Mouse (Mus musculus) cerebral cortex, adult 2 months (tissue): ENCODE data around the gene Gng4.

Source experiments
- WGBS: fragments of 180-500 bp; shearing (Covaris S2); methylation state at CpG from one replicate; pipeline ENCODE4 v1.1.7; 2018; 5-methylcytosine and 5-hydroxymethylcytosine counted together

Gene Gng4

DNA sequence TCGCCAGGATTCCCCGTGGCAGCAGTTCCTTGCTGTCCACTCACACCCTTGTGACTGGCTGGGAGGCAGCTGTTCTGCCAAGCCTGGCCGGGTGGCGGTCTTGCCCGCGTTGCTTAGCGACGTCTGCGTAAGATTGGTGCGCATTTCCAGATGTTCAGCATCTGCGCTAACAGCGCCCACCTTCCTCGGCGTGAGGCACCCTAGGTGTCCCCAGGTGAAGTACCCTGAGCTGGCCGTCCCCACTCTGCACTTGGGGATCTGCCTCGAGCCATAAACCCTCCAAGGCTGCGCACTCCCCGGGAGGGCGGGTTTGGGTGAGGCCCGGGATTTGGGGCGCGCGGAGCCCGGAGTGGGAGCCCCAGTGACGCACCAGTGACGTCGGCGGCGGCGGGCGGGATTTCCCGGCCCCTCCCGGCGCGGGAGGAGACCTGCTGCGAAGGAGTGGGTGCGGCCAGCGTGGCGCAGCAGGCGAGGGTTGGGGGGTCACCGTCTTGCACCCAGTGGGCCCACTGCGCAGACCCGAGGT, at the start of gene Gng4:
TSS of gene Gng4 (plus strand) at position 166 of the 526 bp plus-strand sequence.
- under 1% methylated on average over 43 of the region's 43 CpGs for WGBS

DNA sequence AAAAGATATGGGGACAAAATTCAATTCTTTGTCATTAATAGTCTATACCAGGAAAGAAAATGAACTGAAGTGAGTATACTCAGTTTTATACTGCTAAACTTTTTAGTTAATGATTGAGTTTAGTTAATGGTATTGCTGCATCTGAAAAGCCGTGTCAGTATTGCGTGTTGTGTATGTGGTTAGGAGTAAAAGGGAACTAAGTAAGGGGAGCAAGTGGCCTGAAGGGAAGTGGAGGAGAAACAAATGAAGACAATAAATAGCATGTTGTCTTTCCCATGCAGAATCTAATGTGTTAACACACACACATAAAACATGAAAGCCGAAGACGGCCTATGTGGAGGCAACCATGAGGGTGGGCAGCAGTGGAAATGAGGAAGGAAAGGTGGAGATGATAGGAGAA, 44.6 kb upstream of the Gng4 start:
- 92% methylated on average over 4 of the region's 4 CpGs for WGBS

DNA sequence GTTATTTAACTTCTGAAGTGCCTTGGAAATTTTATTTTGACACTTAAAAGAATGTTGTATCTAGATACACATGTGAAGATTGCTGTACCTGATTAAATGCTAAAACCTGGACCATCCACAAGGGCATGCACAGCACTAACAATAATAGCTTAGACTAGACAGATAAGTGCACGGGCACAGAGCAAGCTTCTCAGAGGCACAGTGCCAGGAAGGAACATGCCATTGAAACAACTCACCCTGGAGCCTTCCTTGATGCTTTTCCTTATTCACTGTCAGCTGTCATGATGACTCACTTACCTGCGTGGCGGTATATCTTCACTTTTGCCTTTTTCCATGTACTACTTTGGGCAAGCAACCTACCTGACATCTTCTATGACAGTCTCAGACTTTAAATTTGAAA, 37.9 kb upstream of the Gng4 start:
- 82% methylated on average over 3 of the region's 3 CpGs for whole genome bisulfite sequencing

DNA sequence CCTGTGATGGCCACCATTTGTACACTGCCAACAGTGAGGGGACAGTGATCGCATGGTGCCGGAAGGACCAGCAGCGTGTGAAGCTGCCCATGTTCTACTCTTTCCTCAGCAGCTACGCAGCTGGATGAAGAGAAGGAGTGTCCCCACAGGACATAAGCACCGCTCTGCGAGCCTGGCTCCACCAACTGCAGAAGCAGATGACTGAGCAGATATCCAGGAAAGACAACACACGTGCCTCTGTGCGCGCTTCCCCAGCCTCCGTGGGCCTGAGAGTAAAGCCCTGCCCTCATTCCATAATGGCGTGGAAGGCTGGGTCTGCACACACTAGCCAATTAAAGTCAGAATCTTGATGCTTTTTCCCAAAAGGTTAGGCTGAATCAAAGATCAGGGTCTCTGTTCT, 6.8 kb upstream of the Gng4 start:
- 87% methylated on average over 11 of the region's 11 CpGs for WGBS

DNA sequence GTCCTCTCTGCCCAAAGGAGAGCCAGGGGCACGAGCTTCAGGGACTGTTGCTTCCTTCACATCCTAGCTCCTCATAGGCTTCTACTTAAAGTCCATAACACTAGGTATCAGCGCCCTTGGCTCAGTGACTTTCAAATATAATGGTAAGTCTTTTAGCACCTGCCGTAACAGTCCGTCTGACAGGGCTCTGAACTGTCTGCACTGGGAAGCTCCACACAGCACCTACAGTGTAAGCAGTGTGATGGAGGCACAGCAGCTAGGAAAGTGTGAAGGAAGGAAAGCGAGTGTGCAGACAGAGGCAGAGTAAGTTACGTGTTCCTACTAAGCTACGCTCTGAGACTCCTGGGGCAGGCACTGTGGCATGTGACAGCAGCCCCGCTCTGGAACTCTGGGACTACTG, 6.2 kb upstream of the Gng4 start:
- 86% methylated on average over 8 of the region's 8 CpGs for WGBS

DNA sequence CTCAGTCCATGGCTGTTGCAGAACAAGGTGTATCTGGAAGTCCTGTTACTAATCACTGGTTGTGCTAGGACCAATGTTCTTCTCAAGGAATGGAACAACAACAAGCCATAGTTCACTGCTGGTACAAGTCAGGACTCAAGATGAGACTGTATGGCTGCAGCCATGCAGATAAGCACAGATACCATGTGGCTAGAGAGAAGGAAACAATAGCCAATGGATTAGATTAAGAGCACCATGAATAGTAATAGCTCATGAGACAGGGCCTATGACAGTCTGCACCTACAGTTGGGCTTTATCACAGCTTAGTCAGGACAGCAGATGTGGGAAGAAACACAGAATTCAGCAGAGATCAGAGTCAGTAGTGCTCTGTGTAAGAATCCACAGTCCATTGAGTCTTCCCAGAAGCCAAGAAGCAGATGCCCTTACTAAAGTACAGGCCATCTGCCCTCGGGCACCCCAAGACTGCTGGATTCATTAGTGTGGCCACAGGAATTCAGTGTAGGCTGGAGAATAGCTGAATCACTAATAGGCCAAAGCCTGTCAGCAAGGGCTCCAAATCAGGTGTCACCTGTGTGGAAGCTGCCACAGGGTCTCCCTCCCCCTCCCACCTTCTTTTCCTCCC, 4.9 kb upstream of the Gng4 start:
- WGBS = 83% methylated on average over 1 of the region's 1 CpGs

DNA sequence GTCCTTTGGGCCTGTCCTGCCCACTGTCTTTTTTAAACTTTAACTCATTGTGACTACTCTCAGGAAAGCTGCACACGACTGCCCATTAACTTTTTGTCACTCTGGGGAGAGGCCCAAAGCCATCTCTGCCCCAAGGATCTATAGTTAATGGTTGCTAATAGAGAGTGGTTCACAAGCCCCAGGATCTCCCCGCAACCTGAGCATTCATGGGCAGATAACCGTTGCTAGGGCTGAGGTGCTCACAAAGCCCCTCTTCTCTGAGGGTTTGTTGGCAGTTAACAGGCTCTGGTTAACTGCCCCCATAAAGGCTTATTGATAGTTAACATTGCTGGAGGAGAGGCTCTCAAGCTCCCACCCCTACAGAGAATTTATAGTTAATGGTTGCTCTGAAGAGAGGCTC, 3.6 kb upstream of the Gng4 start:
- 86% methylated on average over 3 of the region's 3 CpGs for WGBS

DNA sequence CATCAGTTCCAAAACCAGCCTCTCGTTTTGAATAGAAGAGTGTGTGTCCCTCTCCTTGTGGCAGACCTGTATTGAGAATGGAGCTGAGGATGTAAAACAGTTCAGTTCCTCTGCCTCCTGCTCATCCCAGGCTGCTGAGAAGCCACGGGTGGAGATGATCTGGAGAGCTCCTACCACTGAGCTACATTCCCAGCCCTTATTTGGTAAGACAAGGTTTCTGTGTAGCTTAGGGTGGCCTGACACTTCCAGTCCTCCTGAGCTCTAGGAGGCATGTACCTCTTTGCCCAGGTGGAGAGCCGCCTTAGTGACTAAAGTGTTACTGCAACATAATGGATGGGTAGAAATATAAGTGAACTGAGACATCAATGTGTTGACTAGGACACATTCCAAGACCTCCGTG, 2.8 kb upstream of the Gng4 start:
- 60% methylated on average over 4 of the region's 4 CpGs for WGBS

DNA sequence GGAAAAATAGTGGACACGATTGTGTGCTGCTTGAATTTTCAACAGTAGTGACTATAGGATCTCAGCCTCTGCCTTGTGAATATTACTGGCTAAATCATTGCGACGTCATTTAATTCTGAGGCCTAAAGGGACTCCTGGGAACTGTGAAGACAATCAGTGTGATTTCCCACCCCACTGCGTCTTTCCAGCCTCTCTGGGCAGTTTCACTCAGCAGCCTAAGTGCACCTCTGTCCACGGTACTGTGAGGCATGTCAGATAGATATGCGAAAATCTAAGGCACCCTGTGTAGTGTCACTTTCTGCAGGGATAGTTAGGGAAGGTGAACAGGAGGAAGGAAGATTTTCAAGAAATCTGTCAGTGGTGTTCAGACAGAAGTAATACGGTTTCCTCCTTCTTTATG, 563 bp upstream of the Gng4 start:
- WGBS = 54% methylated on average over 7 of the region's 7 CpGs

DNA sequence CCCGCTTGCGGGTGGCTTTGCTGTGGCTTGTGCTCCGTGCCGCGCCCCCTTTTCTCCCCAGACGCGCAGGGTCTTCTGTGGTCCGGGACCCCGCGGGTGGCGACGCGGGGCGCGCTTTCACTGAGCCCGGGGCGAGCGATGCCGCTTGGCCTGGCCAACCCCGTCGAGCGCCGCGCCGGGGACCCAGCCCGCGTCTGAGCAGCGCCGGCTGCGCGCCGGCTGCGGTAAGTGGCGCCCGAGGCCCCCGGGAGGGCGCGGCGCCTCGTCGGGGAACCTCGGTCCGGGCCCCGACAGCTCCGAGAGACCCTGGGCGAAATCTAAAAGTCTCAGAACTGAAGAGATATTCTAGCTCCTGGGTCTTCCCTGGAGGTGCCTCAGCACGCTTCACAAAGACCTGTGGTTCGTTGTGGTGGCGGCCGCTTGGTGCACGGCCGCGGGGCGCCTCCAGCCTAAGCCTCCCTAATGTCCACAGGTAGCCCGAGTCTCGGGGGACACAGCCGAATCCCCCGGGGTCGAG, 619 bp downstream of the Gng4 start:
- WGBS = 1% methylated on average over 59 of the region's 59 CpGs

DNA sequence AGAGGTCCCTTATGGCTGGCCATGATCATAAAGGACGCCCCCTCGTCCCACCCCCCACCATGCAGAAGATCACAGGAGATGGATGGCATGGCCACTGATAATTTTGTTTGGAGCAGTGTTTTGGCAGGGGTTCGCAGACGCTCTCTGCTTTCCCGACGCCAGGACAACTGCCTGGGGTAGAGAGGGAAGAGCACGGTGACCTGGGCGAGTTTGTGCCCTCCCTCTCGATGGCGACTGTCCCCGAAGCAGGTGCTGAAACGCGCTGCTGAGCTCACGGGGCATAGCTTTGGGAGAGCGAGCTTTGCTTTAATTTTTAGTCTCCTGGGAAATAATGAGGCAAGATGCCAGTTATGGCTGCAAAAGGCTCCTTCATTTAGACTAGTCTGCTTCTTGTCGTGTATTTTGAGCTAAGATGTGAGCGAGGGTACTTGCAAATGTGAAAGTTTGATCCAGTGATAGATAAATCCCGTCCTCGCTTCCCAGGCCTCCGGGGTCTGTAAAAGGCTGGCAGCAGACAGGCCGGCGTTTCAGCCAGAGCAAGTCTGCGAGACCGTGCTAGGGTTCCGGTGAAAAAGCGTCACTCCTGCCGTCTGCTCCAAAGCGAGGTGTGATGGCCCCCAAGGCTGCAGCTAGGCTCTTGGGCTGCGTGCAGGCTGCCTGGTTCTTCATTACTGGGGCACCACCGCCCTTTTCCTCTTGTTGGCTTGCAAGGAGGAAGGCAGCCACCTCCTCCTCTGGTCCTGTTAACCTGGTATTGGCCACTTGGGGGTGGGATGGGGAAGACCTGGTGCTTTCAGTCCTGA, 1.3 kb downstream of the Gng4 start:
- 5% methylated on average over 30 of the region's 30 CpGs for WGBS

DNA sequence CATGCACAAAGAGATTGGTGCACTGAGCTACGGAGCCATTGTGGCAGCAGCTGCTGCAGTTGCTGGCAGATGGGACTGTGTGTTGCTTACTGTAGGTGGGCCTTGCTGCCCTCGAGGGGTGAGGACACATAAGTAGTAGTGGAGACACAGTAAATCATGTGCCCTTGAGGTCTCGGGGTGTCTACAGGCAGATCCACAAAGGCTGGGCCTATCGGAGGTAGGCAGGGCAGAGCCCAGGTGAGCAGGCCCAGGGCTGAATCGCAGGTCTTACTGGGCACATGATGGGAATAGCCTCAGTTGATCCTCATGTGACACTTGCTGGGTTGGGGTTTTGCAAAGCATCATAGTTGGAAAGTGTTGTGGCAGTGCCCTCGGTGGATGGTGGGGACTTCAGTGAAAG, 3.1 kb downstream of the Gng4 start:
- 92% methylated on average over 6 of the region's 6 CpGs for WGBS

DNA sequence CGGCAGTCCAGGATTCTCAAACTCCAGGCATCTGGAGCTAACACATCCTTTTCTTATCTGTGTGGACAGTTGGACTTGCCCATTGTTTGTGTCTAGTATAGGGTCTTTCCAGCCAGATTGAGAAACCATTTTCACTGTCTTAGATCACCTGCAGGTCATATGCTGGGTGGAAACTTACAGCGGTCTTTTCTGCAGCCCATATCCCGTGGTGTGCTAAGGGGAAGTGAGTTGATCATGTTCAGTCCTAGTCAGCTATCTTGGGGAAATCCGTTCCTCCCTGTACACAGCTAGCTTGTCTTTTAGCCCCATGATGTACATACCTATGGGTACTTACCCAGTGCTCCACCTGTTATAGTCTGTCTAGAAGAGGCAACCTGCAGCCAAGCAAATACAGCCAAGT, 4.2 kb downstream of the Gng4 start:
- WGBS = 89% methylated on average over 4 of the region's 4 CpGs

DNA sequence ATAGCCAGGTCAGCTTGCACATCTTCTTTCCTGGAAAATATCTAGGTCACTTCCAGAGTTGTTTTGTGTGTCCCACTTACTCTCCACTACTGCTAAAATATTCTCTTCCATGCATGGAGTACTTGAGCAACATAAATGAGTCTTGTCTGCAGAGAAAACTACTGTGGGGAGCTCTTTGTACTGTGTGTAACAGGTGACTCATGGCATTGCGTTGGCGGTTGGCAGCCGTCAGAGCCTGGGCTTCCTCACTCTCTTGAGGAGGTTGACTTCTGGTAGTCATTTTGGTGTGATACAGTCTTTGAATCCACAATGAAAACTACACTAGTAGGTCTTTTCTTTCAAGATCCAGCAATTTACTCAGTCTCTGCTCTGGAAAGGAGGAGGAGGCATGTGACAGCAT, 8.1 kb downstream of the Gng4 start:
- 49% methylated on average over 3 of the region's 3 CpGs for WGBS

DNA sequence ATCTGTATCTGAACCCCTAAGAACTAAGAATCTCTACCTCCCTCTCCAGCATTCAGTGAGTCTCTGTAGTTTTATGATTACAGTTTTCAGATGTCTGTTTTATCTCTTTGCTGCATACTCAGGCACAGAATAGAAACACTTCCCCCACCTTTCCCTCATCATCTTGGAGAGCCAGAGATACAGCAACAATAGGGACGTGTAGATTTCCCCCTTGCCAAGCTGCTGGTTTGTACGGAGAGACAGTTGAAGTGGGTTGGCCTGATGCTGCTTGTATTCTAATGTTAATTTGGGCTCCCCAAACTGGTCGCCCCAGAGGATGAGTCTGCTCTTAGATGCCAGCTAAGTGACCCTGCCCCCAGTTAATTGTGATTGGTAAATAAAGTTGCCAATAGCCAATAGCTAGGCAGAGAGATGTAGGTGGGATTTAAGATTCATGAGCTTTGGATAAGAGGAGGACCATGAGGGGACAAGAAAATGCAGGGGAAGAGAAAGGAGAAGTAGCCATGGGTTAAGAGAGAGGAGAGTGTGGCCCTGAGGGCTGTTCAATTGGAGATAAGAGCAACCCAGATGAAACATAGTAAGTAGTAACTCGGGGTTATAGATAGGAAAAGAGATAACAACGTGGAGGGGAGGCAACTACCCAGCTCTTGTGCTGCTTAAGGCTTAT, 11.4 kb downstream of the Gng4 start:
- 46% methylated on average over 5 of the region's 5 CpGs for WGBS

DNA sequence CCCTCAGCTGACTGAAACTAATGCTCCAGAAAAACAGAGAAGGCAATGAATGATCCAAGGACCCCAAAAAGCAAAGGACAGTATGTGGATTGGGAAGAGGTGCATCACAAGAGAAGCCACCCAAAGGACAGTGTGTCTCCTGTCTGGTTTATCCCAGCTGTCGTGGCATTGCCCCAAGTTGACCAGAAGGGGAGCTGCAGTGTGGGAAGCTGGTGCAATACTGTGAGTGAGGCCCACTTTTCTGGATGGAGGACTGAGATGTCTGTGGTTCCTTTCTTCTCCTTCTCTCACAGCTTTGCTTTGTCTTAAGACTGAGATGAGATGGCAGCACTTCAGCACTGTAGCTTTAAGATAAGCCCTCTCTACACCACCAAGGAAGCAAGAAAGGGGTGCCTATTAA, 12.2 kb downstream of the Gng4 start:
- 93% methylated on average over 1 of the region's 1 CpGs for WGBS

DNA sequence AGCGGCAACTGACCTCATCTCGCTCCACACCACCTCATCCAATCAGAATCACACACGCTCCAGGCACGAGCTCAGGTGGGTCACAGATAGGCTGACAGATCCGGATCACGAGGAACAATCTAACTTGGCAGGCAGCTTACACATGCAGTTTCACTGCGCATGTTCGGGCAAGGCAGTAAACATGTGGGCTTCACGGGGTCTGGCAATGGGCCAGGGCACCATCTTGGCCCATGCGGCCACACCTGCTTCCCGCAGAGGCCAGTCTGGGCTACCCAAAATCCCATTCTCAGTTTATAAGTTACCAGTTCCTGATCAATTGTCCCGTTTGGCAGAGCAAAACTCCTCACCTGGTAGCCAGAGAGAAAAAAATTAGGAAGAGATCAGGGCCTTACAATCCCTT, 14.0 kb downstream of the Gng4 start:
- 91% methylated on average over 12 of the region's 12 CpGs for WGBS

DNA sequence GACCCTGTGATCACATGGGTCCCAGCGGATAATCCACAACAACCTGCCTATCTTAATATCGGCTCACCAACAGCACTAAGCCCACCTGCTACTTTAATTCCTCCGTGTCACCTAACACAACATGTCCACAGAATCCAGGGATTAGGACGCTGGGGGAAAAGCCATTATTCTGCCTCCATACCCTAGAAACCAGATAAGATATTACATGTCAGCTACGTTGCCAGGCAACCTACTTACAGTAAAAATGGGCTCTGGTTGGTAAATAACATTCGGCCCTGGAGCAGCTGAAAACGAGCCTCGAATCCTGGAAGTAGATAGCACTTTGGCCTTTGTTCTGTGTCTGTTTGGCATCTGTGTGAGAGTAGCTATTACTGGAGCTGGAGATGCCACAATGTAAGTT, 14.9 kb downstream of the Gng4 start:
- 69% methylated on average over 8 of the region's 8 CpGs for WGBS

DNA sequence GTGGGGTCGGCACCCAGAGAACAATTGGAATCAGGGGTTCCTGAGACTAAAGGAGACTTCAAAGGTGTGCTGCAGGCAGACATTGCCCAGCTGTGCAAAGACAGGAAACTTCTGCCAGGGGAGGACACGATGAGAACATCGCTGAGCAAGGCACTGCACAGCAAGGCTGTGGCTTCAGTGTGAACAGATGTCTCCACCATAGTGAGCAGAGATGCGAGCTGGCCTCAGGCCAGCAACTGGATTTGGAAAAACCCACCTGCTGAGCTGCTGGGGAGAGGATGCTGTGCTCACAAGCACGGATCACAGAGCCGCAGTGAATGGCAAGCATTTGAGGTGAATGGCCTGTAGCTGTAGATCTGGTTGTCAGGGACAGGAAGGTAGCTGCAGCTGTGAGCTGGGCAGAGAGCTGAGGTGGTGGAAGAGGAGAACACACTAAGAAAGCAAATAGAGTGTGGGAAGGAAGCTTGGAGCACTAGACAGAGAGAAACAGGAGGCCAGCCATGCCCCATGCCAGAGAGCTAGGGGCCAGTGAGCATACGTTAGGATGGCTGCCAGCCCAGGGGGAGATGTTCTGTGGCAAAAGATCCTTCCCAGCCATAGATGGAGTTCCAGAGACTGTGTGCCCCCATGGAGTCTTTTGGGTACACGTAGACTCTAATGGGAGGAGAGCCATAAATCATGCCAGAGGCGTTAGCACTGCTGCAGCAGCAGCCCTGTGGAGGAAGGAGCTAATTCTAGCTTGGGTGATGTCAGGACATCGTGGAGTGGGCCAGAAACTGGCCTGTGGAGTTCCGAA, 24.7 kb downstream of the Gng4 start:
- 33% methylated on average over 11 of the region's 11 CpGs for WGBS

DNA sequence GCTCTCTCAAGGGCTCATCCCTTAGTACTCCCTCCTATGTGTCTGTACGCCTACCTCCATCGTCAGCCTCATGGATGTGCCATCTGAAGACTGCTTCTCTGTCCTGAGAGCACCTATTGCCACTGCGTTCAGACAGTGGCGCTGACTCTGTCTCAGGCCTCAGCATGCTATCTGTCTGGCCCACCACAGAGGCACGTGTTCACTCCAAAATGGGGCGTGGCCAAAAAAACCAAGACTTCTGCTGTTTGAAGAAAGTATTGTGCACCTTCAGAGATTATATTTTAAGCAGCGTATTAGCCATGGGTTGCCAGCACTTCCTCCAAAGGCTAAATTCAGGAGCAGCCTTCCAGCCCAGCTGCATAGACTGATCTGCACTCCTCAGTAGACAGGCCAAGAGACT, 27.0 kb downstream of the Gng4 start:
- WGBS = 88% methylated on average over 7 of the region's 7 CpGs

DNA sequence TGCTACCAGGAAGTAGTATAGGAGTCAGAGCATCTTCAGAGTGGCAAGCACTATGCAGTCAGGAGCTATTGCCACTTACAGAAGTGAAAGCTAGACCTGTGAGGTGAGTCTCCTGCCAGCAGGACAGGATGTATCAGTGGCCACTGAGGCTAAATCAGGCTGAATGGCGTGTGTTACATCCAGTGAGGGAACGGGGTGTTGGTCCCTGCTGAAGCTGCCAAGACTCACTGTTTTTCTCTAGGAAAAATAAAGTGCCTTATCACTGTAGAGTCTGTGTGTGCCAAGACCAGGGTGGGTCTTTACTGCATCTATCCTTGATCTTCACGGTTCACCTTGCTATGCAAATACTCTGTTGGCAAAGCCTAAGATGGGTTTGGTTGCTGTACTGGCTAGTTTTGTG, 34.8 kb downstream of the Gng4 start:
- WGBS = 88% methylated on average over 3 of the region's 3 CpGs
